Mouse (Mus musculus) bone marrow macrophage, adult 2 months (primary cell): Measurements from ENCODE around the gene Slc1a3.

Experiments
- CTCF ChIP-seq: IDR thresholded peaks from 2 replicates; pipeline ENCODE4 v1.5.1; 2012; ENCODE audit warnings: low read depth, mild to moderate bottlenecking, low read length, moderate library complexity
- POLR2A ChIP-seq: IDR thresholded peaks from 2 replicates; pipeline ENCODE4 v1.6.1; 2012; ENCODE audit warnings: mild to moderate bottlenecking, low read depth, low read length, borderline replicate concordance

GRCm38 (mm10) chr15:8665675-8666350 is 44.8 kb downstream of the Slc1a3 start:
- no peak for TF ChIP-seq POLR2A
- TF ChIP-seq CTCF = no peak
